Mouse (Mus musculus): ENCODE data around the gene Atp6v1e1.

Atp6v1e1 gene

GRCm38 (mm10) chr6:120769972-120770371 is 52.6 kb downstream of the Atp6v1e1 start:
- no peak for DNase-seq (ENCODE audit: low spot score)

- no peak for DNase-seq (ENCODE audit: low spot score)
Measured at GRCm38 (mm10) chr6:120761151-120761550, 61.4 kb downstream of the Atp6v1e1 start.

GRCm38 (mm10) chr6:120746416-120746815 is 76.2 kb downstream of the Atp6v1e1 start:
- no peak for DNase-seq (ENCODE audit: low spot score)

Data from yolk sac, embryonic 10.5 days (tissue).